Mouse (Mus musculus) activated CD4-positive, CD25-positive, alpha-beta regulatory T cell, adult 4 months (primary cell): ENCODE measurements around the gene Rasl10b. TPM values are rescaled to one million over a fixed set of nuclear protein-coding genes. Genes with fewer than 3 reads are reported as not detected.

ENCODE experiments used
- ATAC-seq: one replicate; pipeline ENCODE4 v1.8.0; 2017
- polyA plus RNA-seq, 2 experiments: library from polyadenylated mRNA; unstranded; fragments of 100-300 nt; shearing (Covaris generic); gene quantifications; one replicate each; pipeline ENCODE4 v1.2.1; 2017

Rasl10b gene
- polyA plus RNA-seq = not detected

DNA sequence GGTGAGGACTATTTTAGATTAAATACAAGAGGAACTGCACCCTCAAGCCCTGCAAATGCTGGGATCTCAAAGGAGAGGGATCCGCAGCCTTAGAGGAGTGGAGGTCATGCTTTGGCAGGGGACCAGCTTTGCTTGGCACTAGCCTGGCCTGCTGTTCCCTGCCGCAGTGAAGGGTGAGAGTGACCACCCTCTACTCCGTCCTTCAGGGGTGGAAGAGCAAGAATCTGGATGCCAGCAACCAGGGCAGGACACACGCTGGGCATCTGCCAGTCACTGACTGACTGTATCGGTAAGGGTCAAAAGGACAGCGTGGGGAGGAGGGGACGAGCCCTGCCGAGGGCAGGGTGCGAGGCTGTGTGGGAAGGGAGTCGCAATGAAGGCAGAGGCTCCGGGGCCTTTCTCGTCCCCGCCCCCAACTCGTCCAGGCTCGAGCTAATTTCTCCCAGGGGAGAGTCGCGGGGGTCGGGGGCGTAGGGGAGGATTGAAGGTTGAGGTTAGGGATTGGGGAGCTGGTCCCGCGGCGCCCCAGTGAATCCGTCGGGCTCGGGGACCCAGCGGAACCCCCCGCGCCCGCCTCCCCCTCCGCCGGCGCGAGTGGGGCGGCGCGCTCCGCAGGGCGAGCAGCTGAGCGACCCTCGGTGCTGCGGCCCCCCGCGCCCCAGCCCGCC, at the start of gene Rasl10b:
Gene Rasl10b (plus strand): TSS at position 51 of the 668 bp plus-strand sequence.
- no peak for ATAC-seq

DNA sequence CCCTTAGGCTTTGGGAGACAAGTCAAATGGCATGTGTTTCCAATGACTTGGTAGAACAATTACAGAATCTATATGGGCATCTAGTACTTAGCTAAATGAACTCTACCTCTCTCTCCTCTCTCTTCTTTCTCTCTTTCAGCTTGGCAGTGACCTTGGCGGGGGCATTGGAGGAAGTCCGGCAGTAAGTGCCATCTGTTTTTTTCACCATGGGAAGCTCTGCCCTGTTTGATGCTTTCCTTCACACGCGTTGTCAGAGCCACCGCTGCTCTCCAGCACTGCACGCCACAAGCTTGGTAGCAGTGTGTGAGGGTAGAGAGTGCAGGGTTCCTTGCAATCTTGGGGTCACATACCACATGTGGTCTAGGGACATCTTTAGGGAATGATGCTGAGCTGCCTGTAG, 44.3 kb upstream of the Rasl10b start:
- no peak for ATAC-seq

DNA sequence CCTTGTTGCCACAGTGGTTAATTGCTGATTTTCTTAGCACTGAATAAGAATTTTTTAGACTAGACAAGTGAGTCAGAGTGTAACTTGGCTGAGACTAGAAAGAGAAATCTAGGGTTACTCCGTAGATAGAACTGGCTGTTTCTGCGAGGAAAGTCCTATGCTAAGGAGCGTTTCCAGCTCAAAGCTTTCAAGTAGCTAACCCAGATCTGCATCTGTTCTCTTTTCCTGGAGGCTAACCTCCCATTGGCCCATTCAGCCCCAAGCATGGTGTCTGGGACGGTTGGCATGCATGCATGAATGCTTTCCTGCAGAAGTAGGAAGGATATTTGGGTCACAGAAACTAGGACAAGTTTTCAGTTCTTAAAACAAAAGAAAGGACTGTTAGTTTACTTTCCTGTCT, 37.7 kb upstream of the Rasl10b start:
- ATAC-seq = no peak

DNA sequence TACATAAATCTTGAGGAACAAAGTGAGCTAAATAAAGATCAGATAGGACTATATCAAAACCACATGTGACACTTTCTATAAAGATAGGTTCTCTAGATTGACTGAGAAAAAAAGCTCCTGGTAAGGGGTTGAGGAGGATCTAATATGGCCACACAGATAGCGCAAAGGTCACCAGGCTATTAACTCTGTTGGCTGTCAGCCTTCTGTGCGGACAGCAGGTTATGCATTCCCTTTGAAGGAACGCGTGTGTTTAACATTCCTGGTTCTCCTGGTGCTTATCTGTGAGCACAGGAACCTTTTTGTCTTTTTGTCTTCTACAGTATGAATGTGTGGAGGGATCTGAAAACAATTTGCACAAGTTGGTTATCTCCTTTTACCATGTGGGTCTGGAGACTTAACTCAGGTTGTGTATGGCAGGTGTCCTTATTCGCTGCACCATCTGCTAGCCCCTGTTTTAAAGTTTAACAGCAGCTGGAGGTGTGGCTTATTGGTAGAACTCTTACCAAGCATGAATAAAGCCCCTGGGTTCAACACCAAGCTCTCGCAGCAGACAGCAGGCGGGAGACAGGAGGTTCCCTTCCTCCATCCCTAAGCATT, 29.1 kb upstream of the Rasl10b start:
- ATAC-seq = no peak

DNA sequence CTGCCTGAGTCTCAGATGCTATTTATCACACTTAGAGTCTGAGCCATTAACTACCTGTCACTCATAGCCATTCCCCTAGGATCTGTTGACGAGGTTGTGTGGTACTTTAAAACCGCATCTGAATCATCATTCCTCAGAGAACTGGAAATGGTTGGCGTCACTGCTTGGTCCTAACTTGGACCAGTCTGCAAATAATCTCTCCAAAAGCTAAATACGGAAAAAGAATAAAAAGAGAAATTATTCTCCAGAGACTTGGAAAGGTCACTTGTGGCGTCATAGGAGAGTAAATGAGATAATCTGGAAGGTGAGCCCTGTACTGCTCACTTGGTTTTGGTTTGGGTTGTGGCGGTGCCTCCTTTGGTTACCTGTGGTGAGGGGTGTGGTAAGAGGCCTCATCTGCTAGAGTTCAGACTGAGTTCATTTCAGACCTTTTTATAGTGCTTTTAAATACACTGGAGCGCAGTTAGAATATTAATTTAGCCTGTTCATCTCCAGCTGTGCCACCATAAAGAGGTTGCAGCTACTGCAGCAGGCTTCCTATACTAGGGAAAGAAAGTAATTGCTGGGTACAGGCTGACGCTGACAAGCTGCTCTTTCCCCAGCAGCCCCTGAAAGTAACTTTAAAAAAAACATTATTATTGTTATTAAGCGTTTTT, 25.9 kb upstream of the Rasl10b start:
- ATAC-seq = no peak

DNA sequence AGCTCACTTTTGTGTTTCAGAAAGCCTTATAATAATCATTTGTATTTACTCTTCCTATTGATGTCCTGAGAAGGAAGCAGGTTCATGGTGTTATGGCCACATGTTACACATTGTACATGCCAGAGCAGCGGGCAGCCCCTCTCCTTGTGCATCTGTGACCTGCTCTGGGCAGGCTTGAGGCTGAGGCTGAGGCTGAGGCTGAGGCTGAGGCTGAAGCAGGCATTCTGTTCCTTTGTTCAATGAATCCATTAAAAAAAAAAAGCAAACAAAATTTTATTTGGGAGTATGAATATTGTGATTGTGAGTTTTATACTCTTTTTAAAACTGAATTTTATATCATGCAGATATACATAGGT, 25.4 kb upstream of the Rasl10b start:
- no peak for ATAC-seq

DNA sequence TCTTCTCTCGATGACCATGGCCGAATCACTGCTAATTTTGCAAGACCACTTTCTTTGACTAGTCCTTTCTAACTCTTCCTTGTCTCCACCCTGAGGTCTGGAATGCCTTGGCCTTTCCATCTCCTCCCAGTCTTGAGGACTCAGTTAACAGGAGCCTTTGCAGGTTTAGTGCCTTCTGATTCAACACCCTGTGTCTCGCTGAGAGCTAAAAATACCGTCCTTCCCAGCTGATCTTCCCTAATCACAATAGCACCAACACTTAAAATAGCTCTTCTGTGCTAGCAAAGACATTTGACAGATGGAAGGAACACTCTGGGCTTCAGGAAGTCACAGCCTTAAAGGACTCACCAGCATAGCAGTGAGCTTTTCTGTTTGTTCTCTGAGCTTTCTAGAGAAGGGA, 15.9 kb upstream of the Rasl10b start:
- ATAC-seq = no peak

DNA sequence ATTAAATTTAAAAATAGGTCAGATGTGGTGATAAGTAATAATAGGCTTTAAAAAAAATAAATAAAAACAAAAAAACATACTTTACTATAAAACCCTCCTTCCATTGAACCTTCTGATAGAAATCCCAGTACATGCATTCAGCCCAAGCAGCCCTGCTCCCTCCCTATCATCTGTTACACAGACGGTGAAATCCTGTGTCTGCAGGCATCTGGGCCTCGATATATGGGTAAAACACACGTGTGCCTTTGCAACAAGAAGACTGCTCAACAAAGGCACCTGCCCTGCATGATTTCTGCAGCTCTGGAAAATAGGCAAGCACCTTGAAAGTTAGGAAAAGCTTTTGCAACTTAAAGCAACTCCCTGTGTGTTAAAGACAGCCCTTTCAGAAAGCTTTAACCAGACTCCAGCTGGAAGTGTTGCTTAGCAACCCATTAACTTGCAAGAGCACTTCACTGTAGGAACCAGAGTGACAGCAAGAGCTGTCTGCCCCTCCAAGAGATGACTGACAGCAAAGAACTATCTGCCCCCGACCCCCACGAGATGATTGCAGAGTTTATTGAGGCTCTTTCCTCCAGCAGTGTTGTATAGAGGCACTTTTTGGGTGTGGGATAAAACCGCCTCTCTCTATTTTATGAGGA, 14.0 kb upstream of the Rasl10b start:
- ATAC-seq = no peak

DNA sequence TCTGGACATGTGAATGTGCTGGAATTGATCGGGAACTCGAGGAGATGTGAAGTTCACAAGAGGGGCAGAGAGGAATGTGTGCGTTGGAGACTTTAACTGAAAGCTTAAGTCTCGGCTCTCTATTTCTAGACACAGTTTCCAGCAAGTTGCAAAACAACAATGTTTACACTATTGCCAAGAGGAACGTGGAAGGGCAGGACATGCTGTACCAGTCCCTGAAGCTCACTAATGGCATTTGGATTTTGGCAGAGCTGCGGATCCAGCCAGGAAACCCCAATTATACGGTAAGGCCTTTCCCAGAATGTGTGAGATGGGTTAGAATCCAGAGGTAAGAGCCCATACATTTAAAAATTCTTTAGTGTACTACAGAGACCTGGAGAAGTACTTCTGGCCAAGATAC, 11.3 kb upstream of the Rasl10b start:
- ATAC-seq = no peak

DNA sequence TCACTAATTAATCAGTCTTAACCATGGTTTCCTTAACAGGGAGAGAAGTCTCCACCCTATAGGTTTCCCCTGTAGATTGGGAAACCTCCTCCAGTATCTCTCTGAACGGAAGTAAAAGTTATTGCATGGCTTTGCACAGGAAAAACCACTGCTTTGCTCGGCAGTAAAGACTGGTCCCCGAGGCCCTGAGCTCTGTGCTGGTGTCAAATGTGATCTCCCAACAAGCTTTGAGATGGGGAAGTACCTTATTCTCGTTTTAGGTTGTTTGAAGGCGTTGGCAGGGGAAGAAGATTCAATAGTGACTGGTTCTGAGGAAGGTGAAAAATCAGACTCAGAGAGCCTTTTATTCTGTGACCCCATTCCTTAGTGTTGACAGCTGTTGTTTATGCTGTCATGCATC, 10.2 kb upstream of the Rasl10b start:
- no peak for ATAC-seq

DNA sequence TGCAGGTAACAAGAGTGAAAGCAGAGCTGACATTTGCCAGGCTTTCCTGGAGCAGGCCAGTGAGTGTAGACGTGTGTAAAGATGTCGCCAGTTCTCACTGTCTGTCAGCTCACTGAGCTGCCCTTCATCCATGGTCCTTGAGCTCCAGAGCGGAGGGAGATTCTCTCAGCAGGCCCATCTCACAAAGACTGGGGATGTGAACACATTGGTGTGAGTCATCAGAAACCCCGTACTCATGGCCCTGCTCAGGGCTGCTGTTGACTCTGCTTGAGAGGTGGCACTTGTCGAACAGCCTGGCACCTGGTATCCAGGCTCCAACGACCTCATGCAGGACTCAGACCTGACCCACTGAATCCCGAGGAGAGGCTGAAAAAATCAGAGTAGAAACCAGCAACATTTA, 5.2 kb upstream of the Rasl10b start:
- ATAC-seq = no peak

DNA sequence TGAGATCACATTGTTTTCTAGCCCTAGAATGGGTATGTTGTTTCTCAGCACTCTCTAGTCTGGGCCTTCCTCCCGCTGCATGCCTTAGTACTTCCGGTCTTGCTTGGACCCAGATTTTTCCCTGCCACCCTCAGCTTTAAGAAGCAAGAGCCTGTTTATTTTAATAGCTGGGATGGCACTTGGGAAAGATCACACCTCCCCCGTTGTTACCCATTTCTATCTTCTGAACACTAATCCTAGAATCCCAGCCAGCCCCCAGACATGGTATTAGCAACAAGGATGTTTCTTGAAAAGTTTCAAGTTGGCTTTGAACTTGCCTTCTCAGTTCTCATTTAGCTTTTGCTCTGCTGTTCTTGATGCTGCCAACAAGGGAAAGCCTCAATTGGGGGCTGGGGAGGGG, 2.5 kb upstream of the Rasl10b start:
- no peak for ATAC-seq

DNA sequence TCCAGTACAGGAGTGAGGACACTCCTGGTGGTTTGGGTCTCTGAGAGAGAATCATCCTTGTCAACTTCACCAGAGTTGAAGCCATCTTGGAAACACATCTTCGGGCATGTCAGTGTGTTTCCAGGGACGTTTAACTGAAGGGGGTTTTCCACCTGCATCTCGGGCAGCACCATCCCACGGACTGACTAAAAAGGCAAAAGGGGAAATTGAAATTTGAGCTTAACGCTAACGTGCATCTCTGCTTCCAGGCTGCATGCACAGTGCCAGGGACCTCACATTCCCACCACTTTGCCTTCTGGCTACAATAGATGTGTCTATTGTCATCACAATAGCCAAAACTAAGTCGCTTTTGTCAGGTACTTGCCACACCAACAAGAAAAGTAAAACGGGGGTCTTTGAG, 695 bp upstream of the Rasl10b start:
- no peak for ATAC-seq

DNA sequence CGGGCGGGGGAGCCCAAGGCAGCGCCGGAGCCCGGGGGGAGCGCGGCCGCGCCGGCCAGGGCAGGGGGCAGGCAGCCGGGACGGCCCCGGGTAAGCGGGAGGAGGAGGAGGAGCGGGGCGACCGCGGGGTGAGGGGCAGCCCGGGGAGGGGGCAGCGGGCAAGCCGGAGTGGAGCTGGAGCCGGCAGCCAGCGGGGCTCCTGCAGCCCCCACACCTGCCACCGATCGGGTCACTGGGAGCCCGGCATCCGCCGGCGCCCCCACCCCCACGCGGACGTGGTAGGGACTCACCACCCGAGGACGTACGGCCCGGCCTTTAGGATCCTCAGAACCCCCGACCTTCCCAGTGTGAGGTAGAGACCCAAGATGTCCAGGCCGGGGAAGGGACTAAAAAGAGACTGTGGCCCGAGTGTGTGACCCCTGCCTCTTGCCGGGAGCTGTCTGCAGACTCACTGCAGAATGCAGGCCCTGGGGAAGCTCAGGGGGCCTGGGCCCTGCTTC, 905 bp downstream of the Rasl10b start:
- no peak for ATAC-seq

DNA sequence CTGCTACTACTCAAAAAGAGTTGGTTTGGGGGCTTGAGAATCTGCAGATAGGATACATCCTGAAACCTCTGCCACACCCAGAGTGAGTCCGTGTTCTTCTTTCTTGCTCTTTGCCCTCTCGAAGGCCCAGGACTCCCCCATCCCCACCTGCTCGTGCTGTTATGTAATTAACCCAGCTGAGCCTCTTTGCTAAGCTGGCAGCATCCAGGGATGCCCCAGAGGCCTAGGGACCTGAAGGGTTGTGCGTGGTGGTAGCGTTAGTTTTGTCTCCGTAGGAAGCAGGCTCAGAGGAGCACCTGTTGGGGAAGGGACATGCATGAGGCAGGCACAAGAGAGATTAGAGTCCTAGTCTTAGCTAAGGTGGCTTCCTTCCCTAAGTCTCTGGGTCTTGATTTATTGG, 1.6 kb downstream of the Rasl10b start:
- ATAC-seq = no peak

DNA sequence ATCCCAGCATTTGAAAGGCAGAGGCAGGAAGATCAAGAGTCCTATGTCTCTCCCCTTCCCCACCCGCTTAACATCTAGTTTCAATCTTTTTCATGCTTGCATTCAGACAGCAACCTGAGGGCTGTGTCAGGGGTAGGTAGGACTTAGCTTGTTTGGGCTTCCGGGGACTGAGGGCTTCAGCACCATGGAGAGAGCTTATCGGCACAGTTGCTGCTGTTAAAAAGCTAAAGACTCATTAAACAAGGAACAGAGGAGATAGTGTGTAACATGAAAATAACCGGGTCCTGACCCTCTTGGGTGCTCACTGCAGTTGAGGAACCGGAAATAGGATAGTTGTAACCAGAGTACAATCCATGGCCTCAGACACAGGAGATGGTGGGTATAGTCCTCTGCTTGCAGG, 8.1 kb downstream of the Rasl10b start:
- ATAC-seq = no peak

DNA sequence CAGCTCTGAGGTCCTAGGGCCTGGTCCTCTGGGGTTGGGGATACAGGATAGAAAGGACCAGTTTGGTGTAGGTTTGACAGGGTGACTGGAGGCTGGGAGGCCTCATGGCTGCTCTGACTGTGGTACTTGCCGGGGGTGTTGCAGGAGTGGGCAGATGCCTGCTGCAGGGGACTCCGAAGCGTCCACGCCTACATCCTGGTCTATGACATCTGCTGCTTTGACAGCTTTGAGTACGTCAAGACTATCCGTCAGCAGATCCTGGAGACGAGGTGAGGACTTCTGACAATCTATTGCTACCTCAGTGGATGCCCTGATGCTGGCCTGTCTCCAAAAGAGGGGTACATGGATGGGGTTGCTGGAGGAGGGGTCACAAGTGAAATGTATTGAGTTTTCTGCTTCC, 8.8 kb downstream of the Rasl10b start:
- no peak for ATAC-seq

DNA sequence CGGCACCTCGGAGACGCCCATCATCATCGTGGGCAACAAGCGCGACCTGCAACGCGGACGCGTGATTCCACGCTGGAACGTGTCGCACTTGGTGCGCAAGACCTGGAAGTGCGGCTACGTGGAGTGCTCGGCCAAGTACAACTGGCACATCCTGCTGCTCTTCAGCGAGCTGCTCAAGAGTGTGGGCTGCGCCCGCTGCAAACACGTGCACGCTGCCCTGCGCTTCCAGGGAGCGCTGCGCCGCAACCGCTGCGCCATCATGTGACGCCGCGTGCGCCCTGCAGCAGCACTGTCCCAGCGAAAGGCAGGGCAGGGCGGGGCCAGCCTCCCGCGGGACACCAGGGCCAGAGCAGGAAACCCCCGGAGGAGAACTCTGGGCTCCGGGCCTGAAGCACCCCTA, 9.6 kb downstream of the Rasl10b start:
- no peak for ATAC-seq

DNA sequence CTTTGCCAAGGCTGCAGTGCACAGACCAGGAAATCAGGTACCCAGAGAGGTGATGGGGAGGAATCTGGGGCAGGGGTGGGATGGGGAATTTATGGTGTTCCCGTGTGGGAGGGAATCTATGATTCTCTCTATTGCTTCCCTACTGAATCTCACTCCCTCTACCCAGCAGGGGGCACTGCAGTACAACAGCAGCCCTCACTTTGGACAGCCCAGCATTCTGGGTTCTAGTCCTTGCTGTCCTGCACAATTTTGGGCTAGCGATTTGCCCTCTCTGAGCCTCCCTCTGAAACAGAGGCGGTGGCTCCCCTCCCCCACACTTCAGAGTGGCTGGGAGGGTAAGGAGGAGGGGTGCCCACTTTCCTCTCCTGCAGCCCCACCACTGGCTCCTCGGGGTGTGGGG, 11.4 kb downstream of the Rasl10b start:
- no peak for ATAC-seq

DNA sequence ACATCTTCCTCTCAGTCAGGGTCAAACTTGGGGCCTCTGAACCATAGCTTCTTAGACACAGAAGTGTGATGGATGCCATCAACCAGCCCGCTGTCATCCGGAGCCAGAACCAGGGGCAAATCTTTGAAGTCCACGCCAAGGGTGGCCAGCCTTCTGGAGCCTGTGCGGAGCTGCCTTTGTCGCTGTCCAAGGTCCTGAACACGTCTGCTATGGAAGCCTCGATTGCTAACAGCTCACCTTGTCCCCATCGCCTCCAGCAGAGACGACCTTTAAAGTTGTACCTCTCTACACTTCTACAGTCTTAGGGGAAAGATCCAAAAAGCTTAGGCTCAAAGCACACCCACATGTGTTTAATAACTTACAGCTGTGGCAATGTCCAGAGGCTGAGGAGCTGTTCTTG, 12.4 kb downstream of the Rasl10b start:
- no peak for ATAC-seq

DNA sequence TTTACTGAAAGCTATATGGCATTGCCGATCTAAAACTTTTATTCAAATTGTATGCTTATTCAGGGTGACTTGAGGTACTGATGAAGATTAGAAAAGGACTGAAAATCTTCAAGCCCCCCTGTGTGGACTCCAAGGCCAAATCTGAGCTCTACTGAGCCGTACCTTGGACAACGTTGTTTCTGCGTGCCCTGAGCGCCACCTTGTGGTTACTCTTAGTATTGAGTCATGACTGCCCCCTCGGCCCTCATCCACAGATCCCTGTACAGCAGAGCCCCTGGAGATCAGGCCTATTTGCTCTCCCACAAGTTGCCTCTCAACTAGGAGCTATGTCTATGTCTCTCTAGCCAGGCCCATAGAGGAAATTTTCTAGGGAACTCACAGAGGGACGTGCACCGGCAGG, 15.7 kb downstream of the Rasl10b start:
- ATAC-seq = no peak

DNA sequence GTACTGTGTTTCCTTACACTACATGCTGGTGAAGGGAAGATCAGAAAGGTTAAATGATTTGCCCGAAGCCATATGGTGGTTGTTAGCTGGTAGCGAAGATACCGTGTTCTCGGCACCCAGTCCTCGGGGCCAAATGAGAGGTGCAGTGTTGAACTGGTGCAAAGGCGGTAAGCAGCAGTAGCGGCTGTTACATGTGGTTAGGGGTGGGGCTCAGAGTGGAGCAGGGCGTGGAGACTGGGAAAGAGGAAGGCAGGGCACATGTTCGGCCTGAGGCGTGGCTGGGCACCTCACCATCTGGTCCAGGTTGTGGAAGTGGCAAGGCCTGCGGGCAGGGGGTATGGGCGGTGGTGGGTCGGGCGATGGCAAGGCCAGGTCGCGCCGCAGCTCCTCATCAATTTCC, 18.0 kb downstream of the Rasl10b start:
- ATAC-seq = no peak

DNA sequence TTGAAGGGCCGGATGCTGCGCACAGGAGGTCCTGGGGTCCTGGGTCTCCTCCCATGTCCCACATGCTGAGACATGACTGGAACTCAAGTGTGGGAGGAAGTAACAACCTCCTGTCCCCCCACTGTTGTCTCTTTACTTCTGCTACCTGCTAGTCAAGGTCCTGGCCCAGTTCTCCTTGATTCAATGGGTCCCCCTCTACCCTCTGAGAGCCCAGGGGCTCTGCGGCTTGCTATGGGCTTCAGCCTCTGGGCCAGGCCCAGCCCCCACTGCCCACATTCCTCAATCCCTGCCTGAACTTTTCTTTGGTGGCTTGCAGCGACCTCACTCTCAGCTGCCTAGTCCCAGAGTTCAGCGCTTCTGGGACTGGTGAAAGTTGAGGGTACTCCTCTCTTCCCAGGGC, 20.4 kb downstream of the Rasl10b start, which contains the start of gene Gas2l2:
Gene Gas2l2 (minus strand): TSS at position 101 of the 400 bp plus-strand sequence.
- ATAC-seq = no peak

DNA sequence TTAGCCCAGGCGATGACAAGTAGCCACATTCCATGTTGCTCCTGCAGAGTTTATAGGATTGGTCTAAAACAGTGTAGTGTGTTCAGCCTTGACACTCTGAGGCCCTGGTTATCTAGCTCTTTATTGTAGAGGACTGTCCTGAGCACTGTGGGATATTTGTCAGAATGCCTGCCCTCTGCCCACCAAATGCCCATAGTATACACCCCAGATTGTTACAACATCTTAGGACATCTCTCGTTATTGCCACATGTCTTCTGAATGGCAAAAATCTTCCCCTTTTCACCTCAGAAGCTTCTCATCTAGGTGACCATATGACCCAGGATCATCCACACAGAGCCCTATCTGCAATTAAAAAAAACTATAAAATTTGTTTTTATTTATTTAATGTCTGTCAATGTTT, 23.6 kb downstream of the Rasl10b start:
- no peak for ATAC-seq
